Mouse (Mus musculus) embryo, embryonic 10 days (tissue): ENCODE measurements around the gene Sclt1.
"Not testable (repeated sequence)": the region's sequence is repeated elsewhere in the genome, so short reads cannot be mapped to it uniquely, and the experiment has no call there.

Experiments used
- DNase-seq: peaks from one replicate; pipeline ENCODE4 v3.0.0-alpha.2; 2015; ENCODE audit warnings: low spot score

The Sclt1 gene

DNA sequence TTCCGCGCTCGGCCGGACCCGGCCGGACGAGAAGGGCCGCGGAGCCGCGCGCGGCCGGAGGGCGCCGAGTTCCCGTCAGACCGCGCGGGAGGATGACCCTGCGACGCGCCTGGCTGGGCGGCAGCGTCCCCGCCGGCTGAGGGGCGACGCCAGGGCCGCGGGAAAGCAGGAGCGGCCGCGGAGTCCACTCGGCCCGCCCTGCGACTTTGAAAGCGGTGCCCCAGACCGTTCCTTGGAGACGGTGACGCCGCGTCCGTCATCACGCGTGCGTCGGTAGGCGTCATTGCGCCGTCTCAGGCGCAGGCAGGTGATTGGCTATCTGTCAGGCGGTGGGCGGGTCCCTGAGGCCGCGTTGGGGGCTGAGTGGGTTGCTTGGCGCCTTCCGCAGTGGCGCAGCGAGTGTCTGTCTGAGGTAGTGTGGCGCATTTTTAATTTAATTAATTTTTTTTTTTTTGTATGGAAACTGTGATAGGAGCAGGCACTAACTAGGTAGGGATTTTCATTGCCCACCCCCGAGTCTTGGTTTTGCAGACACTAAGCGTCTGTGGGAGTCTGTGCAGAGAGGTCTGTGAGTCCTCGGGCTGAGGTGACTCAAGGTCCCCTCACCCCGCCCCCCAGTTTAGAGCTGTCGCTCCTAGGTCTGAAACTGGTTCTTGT, at the start of gene Sclt1, which contains the start of gene D3Ertd751e:
Sclt1 (minus strand) TSS at position 237 of the 657 bp plus-strand sequence.
D3Ertd751e (plus strand) TSS at position 334 of the 657 bp plus-strand sequence.
- peak; percentile 99 for DNase-seq

- no peak for DNase-seq
Measured at GRCm38 (mm10) chr3:41762091-41762490, 19.8 kb upstream of the Sclt1 start.

- no peak for DNase-seq
Measured at GRCm38 (mm10) chr3:41754556-41754955, 12.2 kb upstream of the Sclt1 start.

- DNase-seq, result peak; percentile 9
Measured at GRCm38 (mm10) chr3:41743436-41743835, 1.1 kb upstream of the Sclt1 start.

- DNase-seq, result peak; percentile 38
Measured at GRCm38 (mm10) chr3:41741601-41742277, 575 bp downstream of the Sclt1 start.

DNA sequence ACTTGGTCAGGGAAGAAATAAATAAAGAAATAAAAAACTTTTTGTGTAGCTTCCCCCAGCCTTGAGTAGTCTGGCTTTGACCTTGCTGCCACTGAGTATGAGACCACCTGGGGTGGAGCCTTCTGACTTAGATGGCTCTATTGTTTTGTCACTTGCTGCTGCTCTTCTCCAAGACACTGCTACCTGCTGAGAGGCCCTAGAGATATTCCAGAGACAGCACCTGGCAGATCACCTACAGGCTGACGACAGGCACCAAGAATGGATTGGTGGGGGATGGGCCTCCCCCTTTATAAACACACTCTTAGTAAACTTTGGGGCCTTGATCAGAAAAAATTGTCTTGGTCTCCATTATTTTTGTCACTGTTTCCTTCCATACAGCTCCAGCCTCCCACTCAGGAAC, 46.6 kb downstream of the Sclt1 start:
- no peak for DNase-seq

- no peak for DNase-seq
Measured at GRCm38 (mm10) chr3:41692440-41693142, 49.7 kb downstream of the Sclt1 start.

DNA sequence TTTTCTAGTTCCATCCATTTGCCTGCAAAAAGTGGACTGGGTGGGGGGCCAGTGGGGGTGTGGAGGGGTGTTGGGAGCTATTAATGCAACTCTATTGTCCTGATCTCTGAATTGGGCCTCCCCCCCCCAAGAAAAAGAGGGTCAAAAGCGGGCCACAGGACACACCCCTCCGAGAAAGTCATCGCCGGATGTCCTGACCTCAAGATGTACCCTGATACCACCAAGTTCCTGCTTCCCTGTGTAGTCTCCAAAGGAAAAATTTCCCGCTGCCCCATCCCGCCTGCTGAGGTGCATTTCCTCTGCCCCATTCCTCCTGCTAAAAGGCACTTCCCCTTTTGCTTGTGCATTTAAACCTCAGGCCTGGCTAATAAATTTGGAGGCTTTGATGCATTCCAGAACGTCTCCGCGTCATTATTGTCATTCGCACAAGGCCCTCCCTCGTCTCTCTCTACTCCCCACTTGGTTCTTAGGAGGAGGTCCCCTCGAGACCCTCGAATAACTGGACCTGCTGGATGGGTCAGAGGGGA, 52.1 kb downstream of the Sclt1 start:
- DNase-seq, result not testable (repeated sequence)

- no peak for DNase-seq
Measured at GRCm38 (mm10) chr3:41686396-41686795, 55.9 kb downstream of the Sclt1 start.

GRCm38 (mm10) chr3:41682084-41682483, 60.2 kb downstream of the Sclt1 start:
- no peak for DNase-seq

- no peak for DNase-seq
Measured at GRCm38 (mm10) chr3:41676648-41677047, 65.7 kb downstream of the Sclt1 start.

DNA sequence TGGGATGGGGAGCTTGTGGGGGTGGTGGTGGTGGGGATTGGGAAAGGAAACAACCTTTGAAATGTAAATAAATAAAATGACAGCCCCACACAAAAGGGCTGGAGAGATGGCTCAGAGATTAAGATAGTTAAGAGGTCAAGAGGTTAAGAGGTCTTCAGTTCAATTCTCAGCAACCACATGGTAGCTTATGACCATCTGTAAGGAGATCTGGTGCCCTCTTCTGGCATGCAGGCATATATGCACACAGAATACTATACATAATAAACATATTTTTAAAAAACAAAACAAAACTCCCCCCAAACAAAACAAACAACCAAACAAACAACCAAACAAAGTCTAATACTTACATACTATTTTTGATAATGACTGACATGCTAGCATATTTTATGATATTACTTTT, 67.5 kb downstream of the Sclt1 start:
- DNase-seq, result no peak

DNA sequence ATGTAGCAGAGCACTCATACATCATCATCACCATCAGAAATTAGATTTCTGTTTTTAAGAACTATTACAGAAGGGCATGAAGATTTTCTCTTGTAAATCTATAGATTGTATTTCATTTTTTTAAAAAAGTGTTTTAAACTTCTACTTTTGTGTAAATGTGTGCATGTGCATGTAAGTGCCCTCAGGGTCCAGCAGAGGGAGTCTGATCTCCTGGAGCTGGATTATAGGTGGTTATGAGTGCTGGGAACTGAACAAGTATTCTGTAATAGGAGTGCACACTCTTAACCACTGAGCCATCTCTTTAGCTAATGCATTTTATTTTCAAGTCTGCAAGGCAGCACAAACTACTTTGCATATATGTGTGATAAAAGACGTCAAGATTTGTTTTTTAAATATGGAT, 86.7 kb downstream of the Sclt1 start:
- no peak for DNase-seq

DNA sequence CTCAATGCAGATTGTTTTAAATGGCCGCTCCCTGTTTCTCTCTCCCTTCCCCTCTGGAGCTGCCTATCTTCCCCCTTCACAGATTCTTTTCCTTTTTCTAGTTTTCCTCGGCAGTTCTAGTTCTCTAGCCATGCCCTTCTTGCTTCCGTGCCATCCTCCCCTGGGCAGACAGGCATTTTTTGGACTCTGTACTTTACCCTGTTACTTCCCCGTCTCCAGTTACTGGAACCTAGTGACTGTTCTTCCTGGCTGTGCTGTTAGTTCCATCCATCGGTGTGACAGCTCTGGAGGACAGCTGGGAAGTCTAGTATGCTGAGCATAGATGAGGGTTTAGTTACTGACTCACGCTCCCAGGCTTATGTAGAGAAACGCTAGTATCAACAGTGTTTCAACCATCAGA, 121.3 kb downstream of the Sclt1 start:
- DNase-seq, result no peak

- DNase-seq, result no peak
Measured at GRCm38 (mm10) chr3:41618488-41618887, 123.8 kb downstream of the Sclt1 start.

DNA sequence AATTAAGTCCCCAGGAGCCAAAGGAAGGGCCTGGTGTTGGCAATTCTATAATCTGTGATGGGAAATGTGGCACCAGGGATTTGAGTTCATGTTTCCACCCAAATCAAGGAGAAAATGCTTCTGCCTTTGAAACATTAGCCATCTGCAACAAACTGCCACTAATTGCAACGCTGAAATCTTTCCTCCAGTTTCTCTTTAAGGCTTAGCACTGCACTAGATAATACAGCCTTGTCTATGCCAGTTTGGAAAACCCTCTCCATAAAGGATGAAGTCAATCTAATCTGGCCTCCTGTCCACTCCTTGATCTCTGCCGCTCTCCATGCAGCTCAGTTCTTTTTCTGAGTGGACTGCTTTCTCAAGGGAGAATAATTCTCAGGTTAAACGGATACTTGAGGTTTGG, 124.3 kb downstream of the Sclt1 start:
- no peak for DNase-seq

DNA sequence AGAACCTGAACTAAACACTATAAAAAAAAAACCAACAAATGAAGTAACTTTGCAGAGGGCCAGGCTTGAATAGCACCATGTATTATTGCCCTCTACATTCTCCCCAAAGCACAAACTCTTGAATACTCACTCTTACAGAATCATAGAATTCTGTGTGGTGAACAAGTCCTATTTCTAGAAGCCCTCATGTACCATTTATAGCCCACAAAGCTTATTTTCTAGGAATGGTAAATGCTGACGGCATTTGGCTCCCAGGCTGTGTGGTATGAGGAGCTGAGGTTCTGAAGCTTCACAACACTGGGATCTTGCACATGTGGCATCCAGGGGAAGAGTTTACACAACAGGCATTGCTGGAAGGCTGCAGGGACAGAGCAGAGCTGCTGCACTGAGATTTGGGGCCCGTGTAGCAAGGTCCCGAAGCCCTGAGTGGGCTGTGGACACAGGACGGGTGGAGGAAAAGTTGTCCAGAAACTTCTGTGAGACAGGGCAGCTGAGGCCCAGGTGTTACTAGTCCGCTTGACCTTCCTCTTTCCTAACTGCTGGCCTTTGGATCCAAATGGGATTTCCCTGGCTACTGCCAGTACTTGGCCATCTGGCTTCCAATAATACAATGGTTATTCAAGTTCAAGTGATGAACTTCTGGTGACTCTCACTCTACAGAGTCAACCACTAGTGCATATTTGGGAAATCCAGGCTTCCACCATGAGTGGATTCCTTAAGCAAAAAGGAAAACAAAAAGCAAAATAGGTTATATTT, 127.9 kb downstream of the Sclt1 start:
- DNase-seq, result no peak

DNA sequence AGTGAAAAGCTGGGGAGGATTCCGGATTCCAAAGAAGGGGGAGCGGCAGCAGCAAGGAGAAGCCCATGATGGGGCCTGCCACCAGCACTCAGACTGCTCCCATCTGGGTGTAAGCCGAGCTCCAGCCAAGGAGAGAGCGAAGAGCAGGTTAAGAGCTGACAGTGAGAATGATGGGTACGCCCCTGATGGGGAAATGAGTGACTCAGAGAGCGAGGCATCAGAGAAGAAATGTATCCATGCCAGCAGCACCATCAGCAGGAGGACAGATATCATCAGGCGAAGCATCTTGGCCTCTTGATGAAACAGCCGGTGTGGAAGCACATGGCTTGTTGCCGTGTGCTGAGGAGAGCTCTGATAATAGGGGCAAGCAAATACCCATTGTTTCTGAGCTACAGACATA, 128.6 kb downstream of the Sclt1 start:
- DNase-seq, result no peak

DNA sequence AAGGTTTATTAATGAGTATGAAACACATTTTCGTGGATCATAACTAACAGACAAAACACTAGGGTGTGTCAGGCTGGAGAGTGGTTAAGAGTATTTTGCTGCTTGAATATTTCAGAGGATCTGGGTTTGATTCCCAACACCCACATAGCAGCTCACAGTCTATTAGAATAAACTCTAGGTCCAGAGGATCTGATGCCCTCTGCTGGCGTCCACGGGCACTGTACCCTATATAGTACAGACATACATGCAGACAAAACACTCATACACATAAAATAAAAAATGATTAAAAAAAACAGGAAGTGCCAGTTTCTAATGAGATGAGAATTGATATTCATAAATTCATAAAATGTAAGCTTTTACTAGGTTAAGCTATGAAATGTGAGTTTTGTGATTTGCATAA, 130.1 kb downstream of the Sclt1 start:
- no peak for DNase-seq

- no peak for DNase-seq
Measured at GRCm38 (mm10) chr3:41609071-41609470, 133.2 kb downstream of the Sclt1 start.

GRCm38 (mm10) chr3:41607467-41607866, 134.8 kb downstream of the Sclt1 start:
- DNase-seq, result no peak

GRCm38 (mm10) chr3:41607050-41607449, 135.3 kb downstream of the Sclt1 start:
- no peak for DNase-seq
